Mouse (Mus musculus) gastrocnemius, postnatal 4 days (tissue): Measurements from ENCODE around the gene Agbl1. TPM values are rescaled to one million over a fixed set of nuclear protein-coding genes. Genes with fewer than 3 reads are reported as not detected.

Experiments
- DNase-seq, 2 experiments: peaks; one replicate each; pipeline ENCODE4 v3.0.0; 2021 to 2022; ENCODE audit warnings: low spot score in 2 of 2, mixed read lengths in 2 of 2
- total RNA-seq, 2 experiments: library from RNA; stranded (reverse); gene quantifications; 2 replicates each; pipeline ENCODE4 v1.2.3; 2021

The Agbl1 gene
- total RNA-seq, 2 experiments from 2014 or later = 8.1 to 10.8 TPM

DNA sequence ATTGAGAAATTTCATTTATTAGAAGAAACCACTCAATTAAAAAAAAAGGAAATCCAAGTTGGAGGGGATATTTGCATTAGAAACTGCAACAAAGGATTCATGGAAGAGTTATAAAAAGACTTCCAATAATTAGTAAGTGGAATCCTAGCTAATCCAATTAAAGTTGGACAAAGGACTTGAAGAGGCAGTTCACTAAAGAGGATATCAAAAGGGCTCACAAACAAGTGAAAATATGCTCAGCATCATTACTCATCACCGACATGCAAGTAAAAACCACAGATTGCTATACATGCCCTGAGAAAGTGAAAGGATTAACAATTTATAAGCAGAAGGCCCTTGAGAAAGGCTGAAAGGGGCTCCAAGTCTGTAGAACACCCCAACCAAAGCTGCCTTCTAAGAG, 935.2 kb downstream of the Agbl1 start:
- DNase-seq = no peak
